Mouse (Mus musculus): ENCODE measurements around the gene Atp6v1e1.

GRCm38 (mm10) chr6:120746416-120746815 is 76.2 kb downstream of the Atp6v1e1 start:
- TF ChIP-seq CTCF (IDR thresholded peaks at IDR 0.05; ENCODE audit: low read depth), result no peak
- no peak for TF ChIP-seq EP300 (IDR thresholded peaks at IDR 0.05; ENCODE audit: low read depth)
